Mouse (Mus musculus): Measurements from ENCODE around the gene Gm17622.

GRCm38 (mm10) chr13:96450205-96450856 lies 40.2 kb upstream of the Gm17622 start:
- no peak for TF ChIP-seq POLR2A (IDR thresholded peaks at IDR 0.05; ENCODE audit: borderline replicate concordance, insufficient read depth, low read length)
- TF ChIP-seq CTCF (IDR thresholded peaks at IDR 0.05; ENCODE audit: borderline replicate concordance, insufficient read depth, low read depth, low read length) = no peak

Measured in cerebellum, adult 2 months (tissue).